Mouse (Mus musculus): ENCODE measurements at regions not wholly inside any gene's neighbourhood (a gene's known extent, or its start where the extent isn't known, plus 50 kb on each side); places are given as distances from the start of the nearest gene placed in this dataset.
"Not testable (repeated sequence)": the region's sequence is repeated elsewhere in the genome, so short reads cannot be mapped to it uniquely, and the experiment has no call there.

GRCm38 (mm10) chr4:97476571-97477190 is 293.7 kb upstream of the Gm10192 start:
- 8% methylated on average over 3 of the region's 3 CpGs for WGBS
- ATAC-seq (peak; percentile 97), DNase-seq (peak; percentile 59)
- no peaks in the 10 kb centered on the region for H3K36me3 ChIP-seq (ENCODE audit: insufficient read depth)
- no peak for TF ChIP-seq CTCF (IDR thresholded peaks at IDR 0.05; ENCODE audit: low read depth)
- no peak overlapping the region for H3K4me3 ChIP-seq (ENCODE audit: low read depth, low read length)
- H3K9me3 ChIP-seq (ENCODE audit: low read length): no peaks in the 10 kb centered on the region
- H3K9ac ChIP-seq: no peak overlapping the region
- H3K4me1 ChIP-seq (ENCODE audit: insufficient read depth): peaks cover 3% of the 10 kb centered on the region; the same call in 1 of the 2 replicates
- H3K27me3 ChIP-seq (ENCODE audit: insufficient read depth, low read length): no peaks in the 10 kb centered on the region
- no peak overlapping the region for H3K4me2 ChIP-seq (ENCODE audit: low read depth)
- peak overlapping the region; percentile 29; the same call in 1 of the 2 replicates for H3K27ac ChIP-seq (ENCODE audit: low read depth, low read length)

DNA sequence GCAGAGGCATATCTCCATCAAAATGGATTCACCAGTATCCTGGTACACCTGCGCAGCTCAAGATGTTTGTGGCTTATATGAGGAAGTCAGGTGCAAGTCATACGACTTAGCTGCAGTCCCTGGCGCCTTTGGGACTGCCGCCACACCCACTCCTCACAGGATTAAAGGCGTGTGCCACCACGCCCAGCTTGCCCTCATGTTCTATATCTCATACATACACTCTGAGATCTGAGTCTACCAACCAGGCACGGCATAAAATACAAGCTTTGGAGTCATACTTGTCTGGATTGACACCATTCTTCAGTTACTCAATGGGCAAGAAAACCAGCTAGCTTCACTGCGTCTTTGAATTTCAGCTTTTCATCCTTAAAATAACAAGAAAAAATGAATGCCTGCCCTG is 290.5 kb upstream of the Gm10192 start:
- H3K27me3 ChIP-seq (ENCODE audit: insufficient read depth, low read length); H3K27ac ChIP-seq (ENCODE audit: low read depth, low read length); H3K9me3 ChIP-seq (ENCODE audit: low read length); H3K4me3 ChIP-seq (ENCODE audit: low read depth, low read length); DNase-seq; H3K9ac ChIP-seq; ATAC-seq; H3K4me2 ChIP-seq (ENCODE audit: low read depth); H3K4me1 ChIP-seq (ENCODE audit: insufficient read depth); H3K36me3 ChIP-seq (ENCODE audit: insufficient read depth): not testable (repeated sequence)
- 93% methylated on average over 8 of the region's 8 CpGs for WGBS

GRCm38 (mm10) chr4:97465932-97466666 is 283.1 kb upstream of the Gm10192 start:
- ATAC-seq (peak; percentile 25; the same call in 1 of the 2 replicates), DNase-seq (peak; percentile 6)
- H3K27me3 ChIP-seq (ENCODE audit: insufficient read depth, low read length): no peaks in the 10 kb centered on the region
- H3K27ac ChIP-seq (ENCODE audit: low read depth, low read length): no peak overlapping the region
- TF ChIP-seq CTCF (IDR thresholded peaks at IDR 0.05; ENCODE audit: low read depth): no peak
- H3K9ac ChIP-seq: no peak overlapping the region
- 28% methylated on average over 6 of the region's 6 CpGs for WGBS
- no peaks in the 10 kb centered on the region for H3K4me1 ChIP-seq (ENCODE audit: insufficient read depth)
- H3K9me3 ChIP-seq (ENCODE audit: low read length): no peaks in the 10 kb centered on the region
- no peak overlapping the region for H3K4me2 ChIP-seq (ENCODE audit: low read depth)
- no peak overlapping the region for H3K4me3 ChIP-seq (ENCODE audit: low read depth, low read length)
- no peaks in the 10 kb centered on the region for H3K36me3 ChIP-seq (ENCODE audit: insufficient read depth)

DNA sequence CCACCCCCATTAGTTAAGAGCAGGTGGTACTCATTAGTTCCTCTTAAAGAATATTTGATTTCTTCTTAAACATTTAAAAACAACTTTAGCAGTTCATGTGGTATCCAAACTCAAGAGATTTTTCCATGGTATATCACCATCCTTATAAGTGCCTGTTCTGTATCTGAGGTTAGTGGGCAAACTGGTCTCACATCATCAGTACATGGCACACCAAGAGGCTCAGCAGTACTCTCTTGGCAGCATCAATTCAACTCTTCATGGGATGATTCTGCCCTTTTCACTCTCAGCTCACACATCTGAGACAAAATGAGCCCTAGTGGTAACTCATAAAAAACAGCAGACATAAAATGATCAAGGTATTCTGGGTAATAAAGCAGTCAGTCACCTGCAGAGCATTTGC is 282.6 kb upstream of the Gm10192 start:
- H3K9me3 ChIP-seq (ENCODE audit: low read length): no peaks in the 10 kb centered on the region
- DNase-seq (no peak), ATAC-seq (no peak)
- no peak for TF ChIP-seq CTCF (IDR thresholded peaks at IDR 0.05; ENCODE audit: low read depth)
- H3K27me3 ChIP-seq (ENCODE audit: insufficient read depth, low read length): no peaks in the 10 kb centered on the region
- no peak overlapping the region for H3K4me3 ChIP-seq (ENCODE audit: low read depth, low read length)
- no peaks in the 10 kb centered on the region for H3K36me3 ChIP-seq (ENCODE audit: insufficient read depth)
- no peaks in the 10 kb centered on the region for H3K4me1 ChIP-seq (ENCODE audit: insufficient read depth)
- no peak overlapping the region for H3K4me2 ChIP-seq (ENCODE audit: low read depth)
- no peak overlapping the region for H3K9ac ChIP-seq
- H3K27ac ChIP-seq (ENCODE audit: low read depth, low read length): no peak overlapping the region

- Histone ChIP-seq H3K27me3 (ENCODE audit: insufficient read depth, low read length) (no peaks in the 10 kb centered on the region), H3K4me3 (ENCODE audit: low read depth, low read length) (no peak overlapping the region), H3K4me2 (ENCODE audit: low read depth) (no peak overlapping the region), H3K36me3 (ENCODE audit: insufficient read depth) (no peaks in the 10 kb centered on the region), H3K9me3 (ENCODE audit: low read length) (no peaks in the 10 kb centered on the region), H3K4me1 (ENCODE audit: insufficient read depth) (no peaks in the 10 kb centered on the region), H3K27ac (ENCODE audit: low read depth, low read length) (no peak overlapping the region), H3K9ac (no peak overlapping the region)
- ATAC-seq (no peak), DNase-seq (no peak)
- WGBS: 15% methylated on average over 1 of the region's 1 CpGs
- no peak for TF ChIP-seq CTCF (IDR thresholded peaks at IDR 0.05; ENCODE audit: low read depth)
Observed at GRCm38 (mm10) chr4:97461177-97461576, 278.2 kb upstream of the Gm10192 start.

DNA sequence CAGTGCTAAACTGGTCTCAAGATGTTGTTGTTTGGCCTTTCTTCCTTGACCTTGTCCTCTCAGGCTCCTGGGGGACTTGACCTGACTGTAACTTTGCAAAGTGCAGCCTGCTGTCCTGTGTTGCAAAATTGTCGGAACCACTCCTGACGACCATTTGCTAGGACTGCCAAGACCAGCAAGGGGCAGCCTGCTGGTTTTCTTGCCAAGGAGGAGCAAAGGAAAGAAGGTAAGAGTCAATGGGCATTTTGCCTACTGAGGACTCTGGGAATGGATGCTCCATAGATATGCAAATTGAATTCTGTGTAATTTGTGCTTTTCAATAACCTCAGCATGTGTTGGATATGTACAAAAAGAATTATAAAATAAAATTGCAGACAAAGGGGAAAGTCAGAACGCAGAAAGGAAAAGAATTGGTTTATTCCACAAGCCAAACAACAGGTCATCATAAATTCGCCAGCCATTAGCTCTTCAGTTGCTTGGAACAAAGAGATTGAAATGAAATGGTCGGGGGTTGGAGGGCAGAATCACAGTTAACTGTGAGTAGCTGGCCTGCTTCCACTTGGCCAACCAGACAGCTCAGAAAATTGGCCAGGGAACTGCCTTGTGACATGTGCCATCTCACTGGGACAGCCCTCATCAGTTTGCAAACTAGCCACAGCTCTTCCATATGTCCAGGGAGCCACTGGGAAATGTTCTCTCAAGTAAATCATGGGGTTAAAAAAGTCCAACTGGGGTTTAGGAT is 256.5 kb upstream of the Gm10192 start:
- Histone ChIP-seq H3K4me2 (ENCODE audit: low read depth) (no peak overlapping the region), H3K27me3 (ENCODE audit: insufficient read depth, low read length) (no peaks in the 10 kb centered on the region), H3K9me3 (ENCODE audit: low read length) (no peaks in the 10 kb centered on the region), H3K4me1 (ENCODE audit: insufficient read depth) (no peaks in the 10 kb centered on the region), H3K9ac (no peak overlapping the region), H3K36me3 (ENCODE audit: insufficient read depth) (no peaks in the 10 kb centered on the region), H3K27ac (ENCODE audit: low read depth, low read length) (no peak overlapping the region), H3K4me3 (ENCODE audit: low read depth, low read length) (no peak overlapping the region)
- DNase-seq (peak; percentile 47), ATAC-seq (peak; percentile 48; the same call in 1 of the 2 replicates)
- WGBS: 40% methylated on average over 5 of the region's 5 CpGs
- TF ChIP-seq CTCF (IDR thresholded peaks at IDR 0.05; ENCODE audit: low read depth): no peak

DNA sequence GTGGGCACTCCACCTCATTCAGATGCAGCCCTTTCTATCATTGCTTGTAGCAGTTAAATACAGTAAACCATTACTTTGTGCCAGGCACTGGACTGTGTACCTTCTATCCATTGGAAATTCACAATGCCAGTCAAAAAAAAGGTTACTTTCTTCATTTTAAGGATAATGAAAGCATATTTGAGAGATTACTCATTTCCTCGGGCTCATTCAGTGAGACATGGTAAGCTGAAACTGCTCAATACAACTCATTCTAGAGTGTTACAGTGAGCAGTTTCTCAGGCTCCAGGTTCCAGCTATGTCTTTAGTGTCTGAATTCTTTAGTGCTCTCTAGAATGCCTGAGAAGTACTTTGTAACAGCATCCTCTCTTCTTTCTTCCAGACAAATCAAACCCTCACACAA is 249.7 kb upstream of the Gm10192 start:
- DNase-seq: no peak
- H3K27ac ChIP-seq (ENCODE audit: low read depth, low read length): no peak overlapping the region
- H3K4me1 ChIP-seq (ENCODE audit: insufficient read depth): no peaks in the 10 kb centered on the region
- TF ChIP-seq CTCF (IDR thresholded peaks at IDR 0.05; ENCODE audit: low read depth): no peak
- no peaks in the 10 kb centered on the region for H3K36me3 ChIP-seq (ENCODE audit: insufficient read depth)
- no peak overlapping the region for H3K9ac ChIP-seq
- 31% methylated on average over 1 of the region's 1 CpGs for WGBS
- no peak for ATAC-seq
- H3K9me3 ChIP-seq (ENCODE audit: low read length): no peaks in the 10 kb centered on the region
- no peak overlapping the region for H3K4me3 ChIP-seq (ENCODE audit: low read depth, low read length)
- no peaks in the 10 kb centered on the region for H3K27me3 ChIP-seq (ENCODE audit: insufficient read depth, low read length)
- no peak overlapping the region for H3K4me2 ChIP-seq (ENCODE audit: low read depth)

All from forebrain, postnatal 0 days (tissue).